Mouse (Mus musculus) ovary, postnatal 10 days (tissue): ENCODE measurements around the gene Zmym1.
"Not testable (repeated sequence)": the region's sequence is repeated elsewhere in the genome, so short reads cannot be mapped to it uniquely, and the experiment has no call there.

Experiments used
- DNase-seq: peaks from one replicate; pipeline ENCODE4 v3.0.0; 2022; ENCODE audit warnings: low spot score

Gene Zmym1

GRCm38 (mm10) chr4:127027228-127028190, 33.4 kb downstream of the Zmym1 start:
- no peak for DNase-seq

- no peak for DNase-seq
These were observed 34.1 kb downstream of the Zmym1 start for GRCm38 (mm10) chr4:127026826-127027225.

GRCm38 (mm10) chr4:127024240-127024639, 36.7 kb downstream of the Zmym1 start:
- no peak for DNase-seq

- DNase-seq, result no peak
These were observed 37.8 kb downstream of the Zmym1 start for GRCm38 (mm10) chr4:127023201-127023600.

- peak; percentile 66 for DNase-seq
These were observed 38.8 kb downstream of the Zmym1 start for GRCm38 (mm10) chr4:127021989-127022626.

- DNase-seq, result peak; percentile 100
These were observed 39.6 kb downstream of the Zmym1 start, which contains the start of gene Sfpq for GRCm38 (mm10) chr4:127021151-127021945. Sfpq (plus strand) TSS chr4:127021324.

GRCm38 (mm10) chr4:127020411-127021150, 40.4 kb downstream of the Zmym1 start:
- DNase-seq, result no peak

GRCm38 (mm10) chr4:127016366-127016765, 44.6 kb downstream of the Zmym1 start:
- no peak for DNase-seq

GRCm38 (mm10) chr4:127015294-127015993, 45.5 kb downstream of the Zmym1 start:
- DNase-seq, result peak; percentile 62

- no peak for DNase-seq
These were observed 55.6 kb downstream of the Zmym1 start for GRCm38 (mm10) chr4:127005113-127005936.

GRCm38 (mm10) chr4:127004384-127004783, 56.6 kb downstream of the Zmym1 start:
- no peak for DNase-seq

- no peak for DNase-seq
These were observed 60.3 kb downstream of the Zmym1 start for GRCm38 (mm10) chr4:127000601-127001105.

GRCm38 (mm10) chr4:126999372-126999771, 61.6 kb downstream of the Zmym1 start:
- not testable (repeated sequence) for DNase-seq
